Mouse (Mus musculus): ENCODE measurements around the gene Cd151. TPM values are rescaled to one million over a fixed set of nuclear protein-coding genes. Genes with fewer than 3 reads are reported as not detected.
A peak's percentile ranks its signal among the peaks of the same experiment; 100 is the strongest.

The Cd151 gene
- total RNA-seq, 2 experiments from 2014 or later: 27.5 to 33.8 TPM

DNA sequence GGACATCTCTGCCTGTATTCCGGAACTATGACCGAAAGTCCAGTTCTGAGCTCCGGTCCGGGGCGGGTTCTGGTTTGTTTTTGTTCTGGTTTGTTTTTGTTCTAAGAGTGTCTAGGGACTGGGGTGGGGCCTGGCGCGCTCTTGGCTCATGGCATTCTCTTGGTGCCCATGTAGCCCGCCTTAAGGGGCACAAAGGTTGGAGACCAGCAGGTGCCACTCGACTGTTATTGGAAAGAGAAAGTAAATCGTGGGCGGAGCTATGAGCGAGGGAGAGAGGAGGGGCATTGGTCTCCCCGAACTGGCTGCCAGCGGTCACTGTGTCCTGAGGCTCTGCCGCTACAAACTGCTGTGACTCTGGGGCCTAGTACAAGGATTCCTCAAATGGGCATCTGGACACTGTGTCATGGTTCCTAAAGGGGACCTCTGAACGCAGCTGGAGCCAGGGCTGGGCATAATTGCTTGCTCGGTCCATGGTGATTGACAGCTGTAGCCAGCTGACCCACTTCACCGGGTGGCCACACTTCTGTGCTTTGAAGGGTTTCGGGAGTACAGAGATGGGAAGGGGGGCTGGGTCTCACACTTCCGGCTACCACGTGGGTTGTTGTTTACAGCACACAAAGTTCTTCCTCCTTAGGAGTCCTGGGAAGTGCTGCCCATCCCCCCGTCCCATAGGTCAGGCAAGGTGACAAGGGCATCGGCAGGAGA lies 11.4 kb upstream of the Cd151 start:
- DNase-seq (ENCODE audit: low spot score in 2 of 2): peak; percentile 52 to 79
- intact Hi-C loops (cut with DNase I): no loop called here

DNA sequence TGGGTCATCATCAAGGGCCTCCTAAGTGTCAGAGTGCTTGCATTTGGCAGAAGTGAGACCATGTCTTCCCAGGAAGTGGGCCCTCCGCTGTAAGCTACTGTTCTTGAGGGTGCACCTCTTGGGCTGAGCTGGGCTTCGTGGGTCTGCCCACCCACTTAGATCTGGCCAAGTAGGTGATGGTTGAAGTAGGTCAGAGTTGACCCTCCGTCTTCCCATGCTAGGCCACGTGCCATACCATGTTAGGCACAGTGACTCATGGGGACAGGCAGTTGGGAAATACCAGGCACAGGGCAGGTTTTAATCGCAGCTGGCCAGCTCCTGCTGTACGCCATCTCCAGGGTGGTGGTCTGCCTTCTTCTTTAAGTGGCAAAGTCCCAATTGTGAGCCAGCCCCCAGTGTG lies 10.5 kb upstream of the Cd151 start:
- intact Hi-C loops (cut with DNase I): no loop called here
- no peak for DNase-seq (ENCODE audit: low spot score in 2 of 2)

DNA sequence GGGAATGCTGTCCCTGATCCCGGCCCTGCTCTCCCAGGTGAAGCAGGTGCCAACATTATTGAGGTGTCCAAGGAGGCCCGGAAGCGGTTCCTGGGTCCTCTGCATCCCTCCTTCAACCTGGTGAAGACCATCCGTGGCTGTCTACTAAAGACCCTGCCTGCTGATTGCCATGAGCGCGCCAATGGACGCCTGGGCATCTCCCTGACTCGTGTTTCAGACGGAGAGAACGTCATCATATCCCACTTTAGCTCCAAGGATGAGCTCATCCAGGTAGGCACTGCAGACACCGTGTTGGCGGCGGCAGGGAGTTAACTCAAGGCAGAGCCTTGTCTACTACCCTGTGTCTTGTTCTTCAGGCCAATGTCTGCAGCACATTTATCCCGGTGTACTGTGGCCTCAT lies 10.0 kb upstream of the Cd151 start:
- no peak for DNase-seq (ENCODE audit: low spot score in 2 of 2)
- intact Hi-C loops (cut with DNase I): no loop called here

DNA sequence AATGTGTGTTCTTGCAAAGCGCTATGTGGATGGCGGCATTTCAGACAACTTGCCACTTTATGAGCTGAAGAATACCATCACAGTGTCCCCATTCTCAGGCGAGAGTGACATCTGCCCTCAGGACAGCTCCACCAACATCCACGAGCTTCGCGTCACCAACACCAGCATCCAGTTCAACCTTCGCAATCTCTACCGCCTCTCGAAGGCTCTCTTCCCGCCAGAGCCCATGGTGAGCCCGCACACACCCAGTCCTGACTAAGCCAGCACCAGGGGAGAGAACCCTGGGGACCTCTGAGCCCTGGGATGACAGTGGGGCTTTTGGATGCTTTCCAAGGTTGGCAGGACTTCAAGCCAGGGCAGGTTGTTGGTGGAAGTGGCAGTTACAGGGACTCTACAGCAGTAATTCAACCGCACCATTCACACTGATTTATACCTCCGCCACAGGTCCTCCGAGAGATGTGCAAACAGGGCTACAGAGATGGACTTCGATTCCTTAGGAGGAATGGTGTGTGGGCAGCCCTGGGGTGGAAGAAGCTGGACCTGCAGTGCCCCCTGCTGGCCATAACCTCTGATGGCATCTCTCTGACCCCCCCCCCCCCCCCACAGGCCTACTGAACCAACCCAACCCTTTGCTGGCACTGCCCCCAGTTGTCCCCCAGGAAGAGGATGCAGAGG lies 9.1 kb upstream of the Cd151 start:
- DNase-seq (ENCODE audit: low spot score in 2 of 2): no peak
- intact Hi-C loops (cut with DNase I): no loop called here

DNA sequence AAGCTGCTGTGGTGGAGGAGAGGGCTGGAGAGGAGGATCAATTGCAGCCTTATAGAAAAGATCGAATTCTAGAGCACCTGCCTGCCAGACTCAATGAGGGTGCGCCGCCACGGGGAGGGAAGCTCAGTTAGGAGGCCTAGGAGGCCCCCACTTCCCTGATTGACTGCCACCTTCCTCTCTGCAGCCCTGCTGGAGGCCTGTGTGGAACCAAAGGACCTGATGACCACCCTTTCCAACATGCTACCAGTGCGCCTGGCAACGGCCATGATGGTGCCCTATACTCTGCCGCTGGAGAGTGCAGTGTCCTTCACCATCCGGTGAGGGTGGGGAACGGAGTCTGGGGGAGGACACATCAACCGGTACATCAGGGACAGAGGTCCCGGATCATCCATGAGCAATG lies 8.5 kb upstream of the Cd151 start:
- intact Hi-C loops (cut with DNase I): no loop called here

DNA sequence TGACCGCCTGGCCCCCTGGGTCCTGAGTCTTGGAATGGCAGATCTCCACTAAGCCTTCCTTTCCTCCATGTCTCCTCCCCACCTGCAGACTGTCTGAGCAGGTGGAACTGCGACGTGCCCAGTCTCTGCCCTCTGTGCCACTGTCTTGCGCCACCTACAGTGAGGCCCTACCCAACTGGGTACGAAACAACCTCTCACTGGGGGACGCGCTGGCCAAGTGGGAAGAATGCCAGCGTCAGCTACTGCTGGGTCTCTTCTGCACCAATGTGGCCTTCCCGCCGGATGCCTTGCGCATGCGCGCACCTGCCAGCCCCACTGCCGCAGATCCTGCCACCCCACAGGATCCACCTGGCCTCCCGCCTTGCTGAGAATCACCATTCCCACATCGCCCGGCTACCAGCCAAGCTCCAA lies 7.9 kb upstream of the Cd151 start:
- intact Hi-C loops (cut with DNase I): no loop called here
- no peak for DNase-seq (ENCODE audit: low spot score in 2 of 2)

More for the DNA sequence above, 8.5 kb upstream of the Cd151 start:
- no peak for DNase-seq (ENCODE audit: low spot score in 2 of 2)

DNA sequence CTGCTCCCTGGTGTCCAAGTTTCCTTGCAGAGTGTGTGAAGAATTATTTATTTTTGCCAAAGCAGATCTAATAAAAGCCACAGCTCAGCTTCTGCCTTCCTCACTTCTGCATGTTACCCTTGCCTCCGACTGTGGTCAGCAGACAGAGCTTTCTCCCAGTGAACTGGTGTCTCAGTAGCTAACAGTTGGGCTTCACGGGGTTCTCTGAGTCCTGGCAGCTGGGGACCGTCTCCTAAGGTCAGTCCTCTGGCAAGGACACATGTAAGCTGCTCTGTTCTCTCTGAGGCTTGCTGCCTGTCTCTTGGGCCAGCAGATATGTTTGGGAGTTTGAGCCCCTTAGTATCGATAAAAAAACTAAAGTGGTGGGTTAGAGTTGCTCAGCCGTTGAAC lies 7.2 kb upstream of the Cd151 start:
- intact Hi-C loops (cut with DNase I): no loop called here
- no peak for DNase-seq (ENCODE audit: low spot score in 2 of 2)

DNA sequence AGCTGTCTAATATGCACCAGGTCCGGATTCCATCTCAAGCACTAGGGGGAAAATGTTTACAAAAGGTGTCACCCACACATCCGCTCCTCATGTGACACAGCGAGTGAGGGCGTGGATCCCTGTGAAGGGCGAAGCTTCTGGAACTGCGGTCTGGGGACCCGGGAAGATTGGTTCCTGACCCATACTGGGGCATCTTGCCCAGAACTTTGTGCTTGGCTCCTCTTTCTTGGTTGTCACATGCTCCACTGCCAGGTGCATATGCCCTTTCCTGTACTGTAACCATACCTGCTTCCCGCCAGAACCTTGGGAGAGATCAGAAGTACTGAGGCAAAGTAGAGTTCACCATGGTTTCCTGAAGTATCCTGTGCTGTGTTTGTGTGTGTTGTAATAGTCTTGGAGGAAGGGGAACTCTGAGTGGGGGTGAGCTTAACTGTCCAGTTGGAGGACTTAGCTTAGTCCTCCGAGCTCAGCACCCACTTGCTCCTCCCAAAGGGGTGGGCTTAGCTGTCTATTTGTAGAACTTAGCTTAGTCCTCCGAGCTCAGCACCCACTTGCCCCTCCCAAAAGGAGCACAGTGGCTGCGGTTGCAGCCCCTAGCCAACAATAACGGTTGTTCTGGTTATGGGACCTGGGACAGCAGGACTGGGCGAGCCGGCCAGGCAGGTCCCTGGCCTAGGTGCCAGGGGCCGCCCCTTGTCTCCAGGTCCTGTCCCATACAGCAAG lies 6.6 kb upstream of the Cd151 start, which contains the start of gene Cracr2b:
Gene Cracr2b, plus strand, starts transcription at position 704 of the 723 bp plus-strand sequence.
- intact Hi-C loops (cut with DNase I): no loop called here
- DNase-seq (ENCODE audit: low spot score in 2 of 2): no peak

DNA sequence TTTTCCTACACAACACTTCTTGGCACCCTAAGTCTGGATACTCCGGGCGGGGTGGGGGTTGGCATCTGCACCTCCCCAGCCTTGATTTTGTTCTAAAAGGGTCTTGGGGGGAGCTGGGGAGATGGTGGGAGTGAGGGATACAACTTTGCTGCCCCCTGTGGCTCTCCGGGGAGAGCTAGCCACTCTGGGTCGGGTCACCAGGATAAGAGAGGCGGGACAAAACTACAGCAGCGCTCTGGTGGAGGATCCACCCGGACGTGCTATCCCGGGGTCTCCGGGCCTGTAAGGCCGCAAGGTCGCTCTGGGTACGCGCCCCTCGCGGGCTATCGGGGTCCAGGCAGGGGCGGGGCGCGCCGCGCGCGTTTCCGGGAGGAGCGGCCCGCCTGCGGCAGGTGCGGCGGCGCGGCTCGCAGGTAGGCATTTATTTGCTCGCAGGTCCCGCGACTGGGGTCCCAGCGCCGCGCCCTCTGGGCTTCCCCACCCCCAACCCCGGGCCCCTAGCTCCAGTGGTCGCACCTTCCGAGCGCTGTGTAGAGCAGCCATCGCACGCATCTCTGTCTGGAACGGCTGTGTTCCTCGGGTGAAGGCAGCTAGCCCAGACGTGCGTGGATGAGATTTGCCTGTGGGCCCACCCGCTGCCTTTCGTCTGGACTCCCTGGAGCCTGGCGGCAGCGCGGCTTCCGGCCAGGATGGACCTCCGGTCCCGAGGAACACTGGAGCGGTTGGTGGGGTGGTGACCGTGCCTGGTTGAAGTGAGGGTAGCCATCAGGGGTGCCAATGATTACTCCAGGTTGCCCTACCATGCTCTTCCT lies 5.5 kb upstream of the Cd151 start:
- intact Hi-C loops (cut with DNase I): no loop called here

DNA sequence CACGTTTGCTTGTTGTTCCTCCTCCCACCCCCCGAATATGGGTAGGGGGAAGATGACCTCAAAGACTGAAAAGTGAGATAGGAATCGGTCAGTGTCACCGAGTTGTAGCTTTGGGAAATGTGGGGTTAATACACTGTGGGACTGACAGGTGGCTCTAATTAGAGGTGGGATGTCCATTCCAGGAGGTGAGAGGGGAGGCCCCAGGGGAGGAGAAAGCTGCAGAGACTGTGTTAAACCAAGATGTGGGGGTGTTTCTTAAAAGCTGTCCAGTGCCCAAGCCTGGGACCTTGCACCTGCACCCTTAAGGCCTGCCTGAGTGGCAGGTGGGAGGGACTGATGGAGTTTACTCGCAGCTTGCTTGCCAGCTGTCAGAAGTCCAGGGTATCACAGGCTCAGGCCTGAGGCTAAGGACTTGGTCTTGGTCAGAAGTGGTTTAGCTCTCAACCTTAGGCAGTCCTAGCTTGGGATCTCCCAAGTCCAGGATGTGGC lies 4.8 kb upstream of the Cd151 start:
- intact Hi-C loops (cut with DNase I): no loop called here
- DNase-seq (ENCODE audit: low spot score in 2 of 2): no peak

More for the DNA sequence above, 5.5 kb upstream of the Cd151 start:
- DNase-seq (ENCODE audit: low spot score in 2 of 2): no peak

DNA sequence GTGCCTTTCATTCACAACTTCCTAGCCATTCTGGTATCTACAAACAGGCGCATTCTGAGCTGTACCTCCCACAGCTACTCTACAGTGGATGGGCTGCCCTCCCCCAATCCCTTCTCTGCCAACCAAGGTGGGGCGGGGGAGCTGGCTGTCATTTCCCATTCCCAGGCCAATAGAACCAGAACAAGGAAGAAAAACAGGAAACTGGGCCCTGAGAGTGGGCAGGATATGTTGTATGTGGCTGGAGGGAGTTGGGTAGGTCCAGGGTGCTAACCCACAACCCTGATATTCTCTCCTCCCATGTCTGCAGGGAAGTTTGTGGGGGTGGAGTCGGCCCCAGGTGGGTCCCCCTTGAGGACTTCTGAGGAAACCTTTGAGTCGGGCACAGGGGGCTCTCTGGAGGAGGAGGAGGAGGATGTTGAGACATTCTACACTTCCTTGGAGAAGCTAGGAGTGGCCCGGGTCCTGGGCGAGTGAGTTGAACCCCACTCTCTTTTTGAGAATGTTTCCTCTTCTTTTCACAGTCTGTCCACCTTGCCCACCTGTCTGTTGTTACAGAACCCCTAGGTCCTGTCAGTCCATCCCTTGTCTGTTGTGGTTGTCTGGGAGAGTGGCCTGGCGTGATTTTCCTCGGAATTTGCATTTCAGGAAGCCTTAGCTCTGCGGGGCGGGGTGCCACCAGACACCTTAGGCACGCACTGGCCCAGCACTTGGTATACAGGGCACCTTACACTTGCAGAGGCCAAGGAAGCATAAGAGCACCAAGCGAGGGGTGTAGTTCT lies 3.2 kb upstream of the Cd151 start:
- DNase-seq (ENCODE audit: low spot score in 2 of 2): no peak
- intact Hi-C loops (cut with DNase I): no loop called here

DNA sequence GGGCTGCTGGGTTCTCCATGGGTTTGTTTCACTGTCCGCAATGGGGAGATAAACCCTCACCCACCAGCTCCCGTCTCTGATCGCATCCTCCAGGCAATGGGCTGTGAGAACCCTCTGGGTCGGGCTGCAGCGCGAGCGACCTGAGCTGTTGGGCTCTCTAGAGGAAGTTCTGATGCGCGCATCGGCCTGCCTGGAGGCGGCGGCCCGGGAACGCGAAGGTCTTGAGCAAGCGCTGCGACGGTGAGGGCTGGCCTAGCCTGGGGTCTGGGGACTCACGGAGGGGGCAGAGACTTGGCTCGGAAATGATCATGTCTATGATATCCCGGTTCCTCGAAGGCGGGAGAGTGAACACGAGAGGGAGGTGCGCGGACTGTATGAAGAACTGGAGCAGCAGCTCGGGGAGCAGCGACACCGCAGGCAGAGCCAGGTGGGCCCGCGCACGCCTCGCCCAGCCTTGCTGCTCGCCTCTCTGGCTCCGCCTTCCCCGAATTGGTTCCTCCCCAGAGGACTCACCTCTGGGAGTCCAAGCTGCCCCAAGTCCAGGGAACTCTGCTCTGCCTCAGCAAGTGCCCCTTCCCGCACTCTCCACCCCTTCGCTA lies 2.5 kb upstream of the Cd151 start:
- intact Hi-C loops (cut with DNase I): no loop called here
- DNase-seq (ENCODE audit: low spot score in 2 of 2): no peak

DNA sequence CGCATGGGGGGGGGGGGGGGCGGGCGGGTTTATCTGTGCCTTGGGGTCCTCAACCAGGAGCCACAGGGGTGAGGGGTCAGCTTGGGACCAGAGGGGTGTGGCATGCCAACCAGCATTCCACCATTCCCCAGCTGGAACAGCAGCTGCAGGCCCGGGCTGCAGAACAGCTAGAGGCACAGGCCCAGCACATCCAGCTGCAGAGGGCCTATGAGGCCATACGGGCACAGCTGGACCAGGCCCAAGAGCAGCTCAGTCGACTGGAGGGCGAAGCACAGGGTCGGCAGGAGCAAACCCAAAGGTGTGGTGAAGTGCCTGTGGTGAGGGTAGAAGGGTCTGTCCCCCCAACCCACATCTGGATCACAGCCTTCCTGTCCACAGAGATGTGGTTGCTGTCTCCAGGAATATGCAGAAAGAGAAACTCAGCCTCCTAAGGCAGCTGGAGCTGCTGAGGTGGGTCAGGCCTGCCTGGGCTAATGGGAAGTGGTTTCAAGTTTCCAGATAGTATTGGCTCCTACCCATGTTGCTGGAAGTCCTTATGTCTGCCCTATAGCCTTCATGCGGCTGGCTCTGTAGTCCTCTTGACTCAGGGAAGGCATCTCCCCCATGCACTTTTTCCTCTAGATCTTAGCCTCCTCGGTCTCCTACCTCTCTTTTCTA lies 1.7 kb upstream of the Cd151 start:
- intact Hi-C loops (cut with DNase I): no loop called here
- DNase-seq (ENCODE audit: low spot score in 2 of 2): no peak

DNA sequence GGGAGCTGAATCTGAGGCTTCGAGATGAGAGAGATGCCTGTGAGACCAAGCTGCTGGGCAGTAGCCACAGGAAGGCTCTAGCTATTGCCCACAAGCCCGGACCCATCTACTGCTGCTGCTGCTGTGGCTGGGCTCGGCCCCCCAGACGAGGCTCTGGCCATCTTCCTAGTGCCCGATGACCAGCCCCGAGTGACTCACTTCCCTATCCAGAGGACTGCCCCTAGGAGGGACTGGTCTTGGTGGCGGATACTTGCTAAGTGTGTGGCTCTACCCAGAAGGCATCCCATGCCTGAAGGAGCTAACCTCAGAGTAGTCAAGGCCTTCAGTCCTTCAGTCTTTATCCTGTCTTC lies 1.2 kb upstream of the Cd151 start:
- no peak for DNase-seq (ENCODE audit: low spot score in 2 of 2)
- intact Hi-C loops (cut with DNase I): no loop called here

DNA sequence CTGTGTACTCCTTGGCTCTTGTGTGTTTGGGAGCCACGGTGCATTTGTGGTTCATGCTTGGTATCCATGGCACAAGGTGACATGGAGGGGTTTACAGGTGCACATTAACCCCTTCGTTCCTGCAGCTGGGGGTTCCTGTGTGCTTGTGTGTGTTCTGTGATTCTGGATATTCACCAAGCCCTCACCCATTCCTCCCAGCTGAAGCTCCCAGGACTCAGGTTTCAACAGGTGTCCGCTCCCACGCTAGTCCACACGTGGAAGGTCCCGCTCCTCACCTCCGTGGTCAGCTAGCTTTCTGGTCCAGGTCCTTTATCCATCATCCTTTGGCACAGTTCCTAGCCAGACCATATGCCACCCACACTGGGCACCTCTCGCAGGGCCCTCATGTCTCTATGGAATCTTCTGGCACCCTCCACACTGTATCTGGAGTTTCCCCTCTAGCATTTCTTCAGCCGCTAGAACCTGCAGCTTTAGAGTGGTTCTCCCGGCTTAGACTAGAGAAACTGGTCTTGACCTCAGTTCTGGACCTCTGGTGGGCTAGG lies 514 bp upstream of the Cd151 start:
- intact Hi-C loops (cut with DNase I): no loop called here
- no peak for DNase-seq (ENCODE audit: low spot score in 2 of 2)

DNA sequence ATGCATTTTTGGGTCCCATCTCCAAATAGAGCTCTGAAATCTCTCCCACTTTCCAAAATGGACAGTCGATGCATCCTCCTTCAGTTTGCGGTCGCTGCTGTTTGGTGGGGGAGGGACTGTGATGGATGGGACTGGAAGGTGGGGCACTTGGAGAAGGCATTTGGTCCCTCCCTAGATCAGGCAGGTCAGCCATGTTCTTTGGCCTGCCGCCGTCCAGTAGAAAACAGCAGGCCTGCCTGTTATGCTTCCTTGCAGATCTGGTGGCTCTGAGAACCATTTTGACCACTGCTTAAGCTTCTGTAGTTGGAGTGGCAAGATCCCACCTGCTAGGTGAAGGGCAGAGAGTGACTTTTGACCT lies 951 bp downstream of the Cd151 start:
- no peak for DNase-seq (ENCODE audit: low spot score in 2 of 2)
- intact Hi-C loops (cut with DNase I): no loop called here

DNA sequence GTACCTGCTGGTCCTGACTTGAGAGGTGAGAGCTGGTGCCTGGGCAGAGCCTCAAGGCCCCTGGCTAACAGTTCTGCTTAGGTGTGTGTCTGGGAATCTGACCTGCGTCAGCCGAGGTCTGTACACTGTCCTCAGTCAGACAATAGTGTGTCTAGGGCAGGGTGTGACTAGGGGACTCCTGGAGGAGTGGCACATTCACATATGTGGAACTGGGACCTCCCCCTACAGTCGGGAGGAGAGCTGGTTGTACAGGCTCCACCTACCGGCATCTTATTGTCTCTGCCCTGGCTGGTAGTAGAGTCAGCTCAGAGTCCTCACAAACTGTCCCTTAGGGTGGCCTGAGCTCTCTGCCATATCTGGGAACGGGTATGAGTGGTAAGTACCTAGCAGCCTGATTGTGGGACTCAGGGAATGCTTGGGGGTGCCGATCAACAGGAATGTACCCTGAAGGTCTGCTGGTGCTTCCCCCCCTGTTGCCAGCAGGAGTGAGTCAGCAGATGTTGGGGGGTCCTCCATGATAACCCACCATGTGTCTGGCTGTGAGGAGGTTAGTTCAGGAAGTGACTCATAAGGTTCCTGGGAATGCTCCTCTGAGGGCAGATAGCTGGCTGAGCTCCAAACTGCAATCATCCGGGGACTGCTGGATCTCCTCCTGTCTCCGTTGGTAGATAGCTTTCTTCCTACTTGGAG lies 1.5 kb downstream of the Cd151 start:
- intact Hi-C loops (cut with DNase I): no loop called here
- DNase-seq (ENCODE audit: low spot score in 2 of 2): peak; percentile 62 to 65
